Mouse (Mus musculus): ENCODE results near the gene Olfr1012.
"Not testable (repeated sequence)": the region's sequence is repeated elsewhere in the genome, so short reads cannot be mapped to it uniquely, and the experiment has no call there.

GRCm38 (mm10) chr2:85710680-85711079 is 51.9 kb downstream of the Olfr1012 start:
- TF ChIP-seq CTCF (IDR thresholded peaks at IDR 0.05; ENCODE audit: extremely low read depth, insufficient read depth, insufficient read length, insufficient replicate concordance); POLR2A (IDR thresholded peaks at IDR 0.05; ENCODE audit: low read depth, low read length): not testable (repeated sequence)

All from spleen, adult 2 months (tissue).